Mouse (Mus musculus): Measurements from ENCODE around the gene Arrdc5. TPM values are rescaled to one million over a fixed set of nuclear protein-coding genes. Genes with fewer than 3 reads are reported as not detected.

The Arrdc5 gene
- total and polyA plus RNA-seq, 3 experiments: not detected

DNA sequence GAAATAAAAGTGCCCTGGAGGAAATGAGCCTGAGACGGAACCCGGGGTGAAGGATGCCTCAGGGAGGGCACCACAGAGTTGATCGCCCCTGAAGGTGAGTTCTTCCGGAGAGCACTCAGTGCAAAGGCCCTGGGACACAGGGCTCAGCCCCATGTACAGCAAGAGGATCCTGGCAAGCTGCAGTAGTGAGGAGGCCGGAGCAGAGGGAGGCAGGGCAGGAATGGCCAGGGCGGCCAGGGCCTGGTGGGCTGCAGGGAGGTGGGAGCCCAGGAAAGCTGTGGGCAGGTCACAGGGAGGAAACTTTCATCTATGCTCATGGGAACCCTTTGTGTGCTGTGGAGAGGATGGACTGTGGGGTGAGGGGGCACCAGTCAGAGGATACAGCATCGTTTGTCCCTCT, 26.6 kb downstream of the Arrdc5 start:
- no peak for TF ChIP-seq TCF12 (IDR thresholded peaks at IDR 0.05; ENCODE audit: low read depth, low read length)
- no peak for TF ChIP-seq JUND (IDR thresholded peaks at IDR 0.05; ENCODE audit: low read depth, low read length)
- TF ChIP-seq SIN3A (IDR thresholded peaks at IDR 0.05; ENCODE audit: low read length): no peak
- no peak for TF ChIP-seq MEF2A (IDR thresholded peaks at IDR 0.05; ENCODE audit: extremely low read depth, insufficient replicate concordance, low read depth, low read length, poor library complexity, severe bottlenecking)
- TF ChIP-seq TAL1 (IDR thresholded peaks at IDR 0.05; ENCODE audit: low read length): no peak
- no peak for TF ChIP-seq NELFE (IDR thresholded peaks at IDR 0.05; ENCODE audit: low read depth, low read length)
- no peak for TF ChIP-seq GABPA (IDR thresholded peaks at IDR 0.05; ENCODE audit: low read depth, low read length)
- no peak for TF ChIP-seq RCOR1 (IDR thresholded peaks at IDR 0.05; ENCODE audit: low read depth, low read length)
- no peak for TF ChIP-seq MYB (IDR thresholded peaks at IDR 0.05; ENCODE audit: low read depth, low read length)
- no peak for TF ChIP-seq CHD1 (IDR thresholded peaks at IDR 0.05; ENCODE audit: low read depth, low read length)
- no peak for TF ChIP-seq ZMIZ1 (IDR thresholded peaks at IDR 0.05; ENCODE audit: low read depth, low read length)
- no peak for TF ChIP-seq RAD21 (IDR thresholded peaks at IDR 0.05; ENCODE audit: low read depth, low read length)
- TF ChIP-seq NRF1 (IDR thresholded peaks at IDR 0.05; ENCODE audit: insufficient read depth, low read depth, low read length, poor library complexity, severe bottlenecking): no peak
- no peak for TF ChIP-seq MXI1 (IDR thresholded peaks at IDR 0.05; ENCODE audit: low read depth, low read length)
- Histone ChIP-seq H3K27me3 (ENCODE audit: control insufficient read depth in 1 of 2, insufficient read depth in 2 of 2, low read length in 2 of 2) (no peaks in the 10 kb centered on the region), H3K4me1 (ENCODE audit: control insufficient read depth in 1 of 2, insufficient read depth in 2 of 2, low read length in 2 of 2) (peaks cover 3 to 9% of the 10 kb centered on the region in 2 experiments; a peak in 2 of 4 replicates), H3K27ac (ENCODE audit: control insufficient read depth, low read depth, low read length) (no peak overlapping the region), H3K4me3 (ENCODE audit: control insufficient read depth in 1 of 2, insufficient read depth in 1 of 2, low read depth in 2 of 2, low read length in 2 of 2) (no peak overlapping the region), H3K79me2 (ENCODE audit: control insufficient read depth, insufficient read depth, low read length, poor library complexity) (peaks cover 7% of the 10 kb centered on the region), H3K9me3 (replicated peaks; ENCODE audit: insufficient read depth, low read length) (no peaks in the 10 kb centered on the region), H3K36me3 (ENCODE audit: control insufficient read depth in 1 of 2, insufficient read depth in 2 of 2, low read length in 2 of 2) (peaks cover 0 to 6% of the 10 kb centered on the region in 2 experiments; a peak in 3 of 4 replicates), H3K9ac (ENCODE audit: control insufficient read depth, low read depth, low read length, poor library complexity, severe bottlenecking) (no peak overlapping the region)
- DNase-seq (ENCODE audit: low read depth, low spot score): no peak

DNA sequence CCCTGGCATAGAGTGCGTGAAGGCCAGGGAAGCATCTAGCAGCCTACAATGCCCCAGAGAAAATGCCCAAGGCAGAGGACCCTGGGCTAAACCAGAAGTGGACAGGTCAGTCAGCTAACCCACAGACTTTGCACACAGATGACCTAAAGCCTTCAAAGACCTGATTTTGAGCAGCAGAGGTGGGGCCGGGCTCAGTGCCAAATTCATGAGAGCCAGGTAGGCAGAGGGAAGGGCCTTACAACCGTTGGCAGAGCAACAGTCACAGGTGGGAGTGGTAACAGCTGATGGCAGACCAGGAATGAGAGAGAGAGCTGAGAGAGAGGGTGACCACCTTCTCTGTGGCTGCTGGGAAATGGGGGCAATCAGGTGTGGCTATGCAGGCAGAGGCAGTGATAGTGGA, 27.4 kb downstream of the Arrdc5 start:
- H3K9ac ChIP-seq (ENCODE audit: control insufficient read depth, low read depth, low read length, poor library complexity, severe bottlenecking): no peak overlapping the region
- DNase-seq (ENCODE audit: low read depth, low spot score): no peak
- no peak overlapping the region for H3K4me3 ChIP-seq (ENCODE audit: control insufficient read depth in 1 of 2, insufficient read depth in 1 of 2, low read depth in 2 of 2, low read length in 2 of 2)
- H3K79me2 ChIP-seq (ENCODE audit: control insufficient read depth, insufficient read depth, low read length, poor library complexity): peaks cover 7% of the 10 kb centered on the region
- TF ChIP-seq ELF1 (IDR thresholded peaks at IDR 0.05; ENCODE audit: low read depth, low read length) (no peak), BHLHE40 (IDR thresholded peaks at IDR 0.05; ENCODE audit: borderline replicate concordance, low read depth, low read length) (no peak), HCFC1 (IDR thresholded peaks at IDR 0.05; ENCODE audit: low read depth, low read length) (no peak), CHD1 (IDR thresholded peaks at IDR 0.05; ENCODE audit: low read depth, low read length) (no peak), TBP (IDR thresholded peaks at IDR 0.05; ENCODE audit: low read depth, low read length) (no peak), CHD2 (IDR thresholded peaks at IDR 0.05; ENCODE audit: low read length) (no peak), MAFK (IDR thresholded peaks at IDR 0.05; ENCODE audit: borderline replicate concordance, low read depth, low read length) (no peak), MAX (IDR thresholded peaks at IDR 0.05; ENCODE audit: low read length) (no peak), TCF12 (IDR thresholded peaks at IDR 0.05; ENCODE audit: low read depth, low read length) (no peak), RAD21 (IDR thresholded peaks at IDR 0.05; ENCODE audit: low read depth, low read length) (no peak), SMC3 (IDR thresholded peaks at IDR 0.05; ENCODE audit: low read depth, low read length) (no peak), ZMIZ1 (IDR thresholded peaks at IDR 0.05; ENCODE audit: low read depth, low read length) (no peak), MYC (IDR thresholded peaks at IDR 0.05; ENCODE audit: low read depth, low read length) (no peak), JUND (IDR thresholded peaks at IDR 0.05; ENCODE audit: low read depth, low read length) (no peak), EP300 (IDR thresholded peaks at IDR 0.05; ENCODE audit: low read depth in 1 of 2, low read length in 2 of 2) (no peak), UBTF (IDR thresholded peaks at IDR 0.05; ENCODE audit: borderline replicate concordance, insufficient read depth, low read depth, low read length) (no peak), MXI1 (IDR thresholded peaks at IDR 0.05; ENCODE audit: low read depth, low read length) (no peak), MEF2A (IDR thresholded peaks at IDR 0.05; ENCODE audit: extremely low read depth, insufficient replicate concordance, low read depth, low read length, poor library complexity, severe bottlenecking) (no peak), SIN3A (IDR thresholded peaks at IDR 0.05; ENCODE audit: low read length) (no peak)
- peaks cover 3 to 7% of the 10 kb centered on the region in 2 experiments; a peak in 2 of 4 replicates for H3K4me1 ChIP-seq (ENCODE audit: control insufficient read depth in 1 of 2, insufficient read depth in 2 of 2, low read length in 2 of 2)
- H3K9me3 ChIP-seq (replicated peaks; ENCODE audit: insufficient read depth, low read length): no peaks in the 10 kb centered on the region
- peaks cover 0 to 7% of the 10 kb centered on the region in 2 experiments; a peak in 3 of 4 replicates for H3K36me3 ChIP-seq (ENCODE audit: control insufficient read depth in 1 of 2, insufficient read depth in 2 of 2, low read length in 2 of 2)
- H3K27me3 ChIP-seq (ENCODE audit: control insufficient read depth in 1 of 2, insufficient read depth in 2 of 2, low read length in 2 of 2): no peaks in the 10 kb centered on the region
- no peak overlapping the region for H3K27ac ChIP-seq (ENCODE audit: control insufficient read depth, low read depth, low read length)

All from MEL (cell line).